Mouse (Mus musculus) kidney, adult 2 months (tissue): ENCODE measurements around the gene Csrp2. TPM values are rescaled to one million over a fixed set of nuclear protein-coding genes. Genes with fewer than 3 reads are reported as not detected.

Source experiments
- DNase-seq: peaks from one replicate; pipeline ENCODE4 v3.0.0; 2021
- H3K27ac ChIP-seq: fragments of 200-500 bp; 2 replicates; pipeline ENCODE4 v1.5.1; 2012; ENCODE audit warnings: low read depth, low read length, control low read depth, inconsistent platforms; ENCODE audit not compliant: insufficient read depth
- H3K27me3 ChIP-seq: fragments of 200-500 bp; replicated peaks from 2 replicates; pipeline ENCODE4 v1.6.1; 2012; ENCODE audit warnings: mild to moderate bottlenecking, moderate library complexity, low read length, inconsistent platforms; ENCODE audit not compliant: control insufficient read depth, insufficient read depth
- H3K36me3 ChIP-seq: fragments of 200-500 bp; 2 replicates; pipeline ENCODE4 v1.6.1; 2012; ENCODE audit warnings: mild to moderate bottlenecking, moderate library complexity, low read length, inconsistent platforms; ENCODE audit not compliant: control insufficient read depth, insufficient read depth
- H3K4me1 ChIP-seq: fragments of 200-500 bp; 2 replicates; pipeline ENCODE4 v1.6.1; 2011; ENCODE audit warnings: low read length; ENCODE audit not compliant: control insufficient read depth, insufficient read depth
- H3K4me3 ChIP-seq: fragments of 200-500 bp; 2 replicates; pipeline ENCODE4 v1.5.1; 2011; ENCODE audit warnings: mild to moderate bottlenecking, low read depth, low read length, control low read depth; ENCODE audit not compliant: insufficient read depth
- CTCF ChIP-seq: fragments of 200-500 bp; conservative IDR thresholded peaks from 2 replicates; pipeline ENCODE4 v1.5.1; 2011; ENCODE audit warnings: low read depth, mild to moderate bottlenecking, control low read depth, low read length, moderate library complexity, mixed read lengths; ENCODE audit not compliant: insufficient read depth, insufficient read length
- POLR2A ChIP-seq: fragments of 200-500 bp; IDR thresholded peaks from one replicate; pipeline ENCODE4 v1.6.1; 2011; ENCODE audit warnings: low read depth, low read length, control low read depth
- WGBS: fragments of 180-500 bp; shearing (Covaris S2); methylation state at CpG from one replicate; pipeline ENCODE4 v1.1.7; 2018; 5-methylcytosine and 5-hydroxymethylcytosine counted together
- polyA plus RNA-seq: library from polyadenylated mRNA; depleted of rRNA; stranded (reverse); fragments of >200 nt; gene quantifications from 2 replicates; pipeline ENCODE4 v1.2.3, GENCODE M21; 2012; rRNA removed

Gene Csrp2
- polyA plus RNA-seq, 1 experiment: 193 TPM

DNA sequence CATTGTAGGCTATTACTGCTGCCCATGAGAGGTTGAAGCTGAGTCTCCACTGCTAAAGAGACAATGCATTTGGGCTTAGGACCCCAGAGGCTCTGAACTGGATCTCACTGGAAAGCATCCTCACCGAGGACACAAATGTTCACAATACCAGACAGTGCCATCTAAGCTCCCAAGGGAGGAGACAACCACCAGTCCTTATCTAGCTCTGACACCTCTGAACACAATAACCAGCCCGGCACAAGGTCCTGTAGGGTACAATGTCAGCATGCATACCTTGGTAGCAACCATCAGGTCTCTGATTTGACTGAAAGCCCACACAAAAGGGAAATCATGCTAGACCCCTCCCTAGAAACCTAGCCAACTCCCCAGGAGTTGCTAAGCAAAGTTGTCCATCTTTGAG, 59.8 kb downstream of the Csrp2 start:
- Histone ChIP-seq H3K4me1 (peaks cover 8% of the 10 kb centered on the region; the same call in 1 of the 2 replicates), H3K27ac (no peak overlapping the region), H3K27me3 (no peaks in the 10 kb centered on the region), H3K4me3 (no peak overlapping the region), H3K36me3 (peaks cover 1% of the 10 kb centered on the region; the same call in 1 of the 2 replicates)
- TF ChIP-seq POLR2A (no peak), CTCF (no peak)
- DNase-seq: no peak
- 86% methylated on average over 2 of the region's 2 CpGs for WGBS

DNA sequence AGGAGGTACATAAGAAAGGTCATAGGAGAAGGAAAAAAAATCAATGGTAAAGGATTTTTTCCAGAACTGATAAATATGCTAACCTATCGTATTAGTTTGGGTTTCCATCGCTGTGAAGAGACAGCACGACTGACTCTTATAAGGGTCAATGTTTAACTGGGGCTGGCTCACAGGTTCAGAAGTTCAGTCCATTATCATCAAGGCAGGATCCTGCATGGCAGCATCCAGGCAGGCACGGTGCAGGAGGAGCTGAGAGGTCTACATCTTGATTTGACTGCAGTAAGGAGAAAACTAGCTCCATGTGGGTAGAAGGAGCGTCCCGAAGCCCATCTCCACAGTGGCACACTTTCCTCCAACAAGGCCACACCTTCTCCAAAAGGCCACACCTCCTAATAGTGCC, 60.9 kb downstream of the Csrp2 start:
- H3K4me3 ChIP-seq: no peak overlapping the region
- no peaks in the 10 kb centered on the region for H3K27me3 ChIP-seq
- peaks cover 1% of the 10 kb centered on the region; the same call in 1 of the 2 replicates for H3K36me3 ChIP-seq
- TF ChIP-seq CTCF (no peak), POLR2A (no peak)
- no peak overlapping the region for H3K27ac ChIP-seq
- 61% methylated on average over 6 of the region's 6 CpGs for WGBS
- peaks cover 8% of the 10 kb centered on the region; the same call in 1 of the 2 replicates for H3K4me1 ChIP-seq
- peak; percentile 76 for DNase-seq

GRCm38 (mm10) chr10:110982771-110983170, 63.2 kb downstream of the Csrp2 start:
- Histone ChIP-seq H3K27me3 (no peaks in the 10 kb centered on the region), H3K4me1 (peaks cover 16% of the 10 kb centered on the region; the same call in 1 of the 2 replicates), H3K36me3 (no peaks in the 10 kb centered on the region; the same call in 1 of the 2 replicates), H3K27ac (peak overlapping the region; percentile 71), H3K4me3 (no peak overlapping the region)
- no peak for TF ChIP-seq POLR2A
- TF ChIP-seq CTCF: no peak
- DNase-seq: peak; percentile 83
- 61% methylated on average over 4 of the region's 4 CpGs for WGBS

- peak overlapping the region; percentile 59 for H3K27ac ChIP-seq
- TF ChIP-seq CTCF (no peak), POLR2A (no peak)
- no peaks in the 10 kb centered on the region for H3K27me3 ChIP-seq
- no peaks in the 10 kb centered on the region for H3K36me3 ChIP-seq
- DNase-seq: peak; percentile 35
- peaks cover 21% of the 10 kb centered on the region for H3K4me1 ChIP-seq
- H3K4me3 ChIP-seq: no peak overlapping the region; the same call in 1 of the 2 replicates
- WGBS: 56% methylated on average over 17 of the region's 17 CpGs
These were observed 67.1 kb downstream of the Csrp2 start for GRCm38 (mm10) chr10:110986682-110987081.

Other genes with a start within 250 kb of the Csrp2 start
- gene E2f7, start 174.3 kb upstream of the Csrp2 start, polyA plus RNA-seq: 0.09 and 0.31 TPM in 2 replicates
- gene Zdhhc17, start 90.4 kb downstream of the Csrp2 start, polyA plus RNA-seq: 15.9 and 16.5 TPM in 2 replicates
- gene Osbpl8, start 245.0 kb downstream of the Csrp2 start, polyA plus RNA-seq: 17.1 and 17.6 TPM in 2 replicates